Mouse (Mus musculus) CD4-positive, CD25-positive, alpha-beta regulatory T cell, adult 2 months (primary cell): ENCODE measurements around the gene 4930583I09Rik.

Experiments used
- DNase-seq: peaks from one replicate; pipeline ENCODE4 v3.0.0-alpha.2; 2012; ENCODE audit warnings: low read depth, low spot score

The 4930583I09Rik gene

DNA sequence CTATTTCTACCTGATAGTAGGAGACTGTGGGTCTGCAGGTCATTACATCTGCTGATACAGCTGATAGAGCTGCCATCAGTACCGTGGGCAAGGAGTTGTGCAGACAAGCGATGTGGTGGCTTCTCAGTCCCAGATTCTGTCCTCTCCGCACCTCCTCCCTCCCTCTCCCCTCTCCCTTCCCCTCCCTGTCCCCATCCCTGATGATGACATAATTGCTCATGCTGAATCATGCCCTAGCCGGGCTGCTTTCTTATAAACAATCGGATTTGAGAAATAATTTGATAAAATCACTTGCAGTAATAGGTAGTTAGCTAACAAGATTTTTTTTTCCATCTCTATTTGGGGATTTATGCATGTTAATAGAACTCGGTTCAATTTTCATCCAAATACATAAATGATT, at the start of gene 4930583I09Rik:
4930583I09Rik (minus strand) TSS at position 144 of the 400 bp plus-strand sequence.
- DNase-seq = no peak

DNA sequence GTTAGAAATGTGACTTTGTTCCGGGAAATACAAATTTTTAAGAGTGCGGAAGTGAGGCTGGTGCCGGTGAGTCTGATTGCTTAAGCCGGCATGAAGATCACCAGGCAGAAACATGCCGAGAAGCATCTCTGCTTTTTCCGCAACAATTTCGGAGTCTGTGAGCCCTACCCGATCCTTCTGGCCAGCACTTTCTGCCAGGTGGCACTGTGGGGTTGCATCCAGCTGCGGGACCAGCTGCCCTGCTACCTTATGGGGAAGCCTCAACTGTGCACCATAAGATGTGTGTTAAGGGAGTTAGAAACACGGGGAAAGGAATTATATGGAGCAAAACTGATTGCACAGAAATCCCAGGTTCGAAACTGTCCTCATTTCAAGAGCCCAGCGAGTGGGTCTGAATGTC, 40.2 kb upstream of the 4930583I09Rik start:
- DNase-seq = no peak

- DNase-seq = peak; percentile 60
These were observed 37.8 kb upstream of the 4930583I09Rik start for GRCm38 (mm10) chr17:64873651-64874072.

GRCm38 (mm10) chr17:64863817-64864216, 27.9 kb upstream of the 4930583I09Rik start:
- no peak for DNase-seq

- DNase-seq = no peak
These were observed 25.1 kb upstream of the 4930583I09Rik start for GRCm38 (mm10) chr17:64860963-64861362.

DNA sequence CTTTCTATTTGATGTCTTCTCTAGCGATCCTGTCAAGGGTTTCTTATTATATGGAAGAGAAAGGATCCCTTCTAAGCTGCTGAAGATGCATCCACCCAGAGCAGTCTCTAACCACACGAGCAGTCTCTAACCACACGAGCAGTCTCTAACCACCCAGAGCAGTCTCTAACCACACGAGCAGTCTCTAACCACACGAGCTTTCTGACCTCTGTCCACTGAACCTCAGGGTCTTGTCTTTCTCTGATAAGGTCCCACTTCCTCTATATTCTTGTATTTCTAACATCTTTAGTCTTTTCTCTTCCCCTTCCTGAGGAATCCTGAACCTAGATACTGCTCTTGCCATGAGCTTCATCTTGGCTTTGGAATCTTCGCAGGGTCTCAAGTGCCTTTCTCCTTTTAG, 23.0 kb upstream of the 4930583I09Rik start:
- peak; percentile 3 for DNase-seq

DNA sequence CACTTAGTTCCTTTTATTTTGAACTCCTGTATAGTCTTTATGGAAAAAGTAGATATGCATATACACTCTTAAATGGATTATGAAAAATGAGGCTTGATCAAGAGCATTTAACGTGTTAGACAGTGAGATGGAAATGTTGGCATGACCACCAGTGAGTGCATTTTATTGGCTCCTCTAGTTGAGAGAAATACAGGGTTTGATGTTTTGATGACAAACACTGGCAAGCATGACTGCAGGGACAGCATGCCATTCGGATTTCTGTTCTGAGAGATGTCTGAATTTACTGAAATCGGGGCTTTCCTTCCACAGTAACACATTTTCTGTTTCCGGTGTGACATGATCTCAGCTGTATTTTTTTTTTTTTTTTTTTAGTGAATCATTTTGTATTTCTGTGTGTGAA, 12.2 kb upstream of the 4930583I09Rik start:
- no peak for DNase-seq

DNA sequence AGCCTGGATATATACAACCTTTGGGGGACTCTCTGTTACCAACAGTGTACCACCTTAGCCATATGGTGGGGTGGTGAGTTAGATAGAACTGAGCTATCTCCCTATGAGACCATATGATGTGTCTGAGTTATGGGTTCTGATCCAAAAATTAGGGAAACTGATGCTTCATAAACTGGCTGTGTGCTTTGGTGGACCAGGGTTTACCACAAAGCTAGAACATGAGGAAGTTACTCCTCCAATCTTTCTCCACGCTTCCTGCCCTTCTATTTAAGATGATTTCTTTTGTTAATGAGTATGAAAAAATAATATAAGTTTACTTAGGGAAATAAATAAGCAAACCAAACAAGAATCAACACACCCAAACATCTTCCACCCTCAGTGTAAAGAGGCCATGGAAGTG, 10.8 kb upstream of the 4930583I09Rik start:
- DNase-seq = no peak

GRCm38 (mm10) chr17:64836892-64837291, 1.0 kb upstream of the 4930583I09Rik start:
- no peak for DNase-seq

GRCm38 (mm10) chr17:64836352-64836751, 481 bp upstream of the 4930583I09Rik start:
- no peak for DNase-seq

DNA sequence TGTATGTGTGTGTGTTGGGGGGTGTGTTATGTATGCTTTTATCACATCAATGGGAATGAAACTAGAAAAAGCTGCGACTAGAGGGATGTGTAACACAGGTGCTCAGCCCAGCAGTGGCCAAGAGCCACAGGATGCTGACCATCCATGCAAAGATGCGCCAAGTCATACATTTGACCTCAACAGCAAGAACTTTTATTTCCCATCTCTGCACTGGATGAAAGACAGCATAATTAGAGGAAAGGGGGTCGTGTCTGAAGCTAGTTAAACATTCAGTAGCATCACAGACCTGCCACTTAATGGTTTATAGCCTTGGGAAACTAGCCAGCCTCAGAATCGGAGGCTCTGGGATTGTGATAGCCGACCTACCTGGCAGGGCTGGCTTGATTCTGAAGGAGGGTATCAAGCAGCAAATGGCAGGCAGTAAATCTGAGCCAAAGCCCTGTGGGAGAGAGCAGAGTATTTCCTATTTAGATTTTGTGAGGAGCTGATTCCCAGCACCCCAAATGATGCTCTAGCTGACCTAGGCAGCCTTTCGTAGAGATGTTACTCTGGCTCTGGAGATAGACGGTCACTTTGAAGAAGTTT, 1.9 kb downstream of the 4930583I09Rik start:
- no peak for DNase-seq

DNA sequence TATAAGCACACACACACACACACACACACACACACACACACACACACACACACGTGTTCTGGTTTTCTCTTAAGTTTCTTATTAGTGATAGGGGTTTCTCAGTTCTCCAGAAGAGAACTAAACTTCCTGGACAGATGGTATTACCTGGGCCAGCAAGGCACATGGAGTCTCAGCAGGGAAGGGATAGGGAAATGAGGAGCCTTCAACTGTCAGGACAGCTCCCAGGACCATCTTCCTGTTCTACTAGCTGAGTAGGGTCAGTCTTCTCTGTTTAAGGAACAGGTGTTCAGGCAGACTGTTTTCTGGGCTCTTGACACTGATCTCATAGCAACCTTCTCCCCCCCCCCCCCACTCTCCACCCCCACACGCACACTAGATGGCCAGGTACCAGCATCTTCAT, 2.8 kb downstream of the 4930583I09Rik start:
- DNase-seq = no peak

DNA sequence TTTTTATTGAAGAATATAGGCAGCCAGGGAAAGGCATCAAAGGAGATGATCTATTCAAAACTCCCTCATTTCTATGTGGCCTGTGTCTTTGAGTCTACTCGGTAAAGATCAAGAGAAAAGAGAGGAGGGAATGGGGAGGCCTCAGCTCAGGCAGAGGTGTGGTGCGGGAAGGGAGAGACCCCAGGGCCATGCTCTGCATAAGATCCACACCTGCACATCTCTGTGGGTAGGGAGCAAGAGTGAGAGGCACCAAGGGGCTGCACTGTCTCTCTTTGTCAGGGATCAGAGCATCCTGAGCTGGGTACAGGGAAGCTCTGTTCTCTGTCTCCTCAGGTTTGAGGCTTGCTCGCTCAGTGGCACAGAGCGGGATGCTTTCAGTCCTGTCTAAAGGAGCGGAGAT, 8.4 kb downstream of the 4930583I09Rik start:
- DNase-seq = no peak

DNA sequence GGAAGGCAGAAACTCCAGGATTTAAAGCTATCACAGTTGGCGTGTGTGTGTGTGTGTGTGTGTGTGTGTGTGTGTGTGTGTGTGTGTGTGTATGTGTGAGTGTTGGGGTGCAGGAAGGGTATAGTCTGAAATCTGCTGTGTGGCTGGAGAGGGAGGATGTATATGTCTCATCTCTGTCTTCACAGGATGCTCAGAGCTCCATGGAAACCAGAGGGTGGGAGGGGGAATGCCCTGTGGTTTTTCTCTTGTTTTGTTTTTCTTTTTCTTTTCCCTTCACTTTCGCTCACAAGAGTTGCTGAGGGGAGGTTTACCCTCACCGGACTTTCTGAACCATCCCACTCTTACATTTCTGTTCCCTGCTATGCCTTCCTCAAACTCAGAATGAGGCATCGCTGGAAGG, 9.0 kb downstream of the 4930583I09Rik start:
- peak; percentile 58 for DNase-seq

- no peak for DNase-seq
These were observed 13.3 kb downstream of the 4930583I09Rik start for GRCm38 (mm10) chr17:64822561-64822960.

DNA sequence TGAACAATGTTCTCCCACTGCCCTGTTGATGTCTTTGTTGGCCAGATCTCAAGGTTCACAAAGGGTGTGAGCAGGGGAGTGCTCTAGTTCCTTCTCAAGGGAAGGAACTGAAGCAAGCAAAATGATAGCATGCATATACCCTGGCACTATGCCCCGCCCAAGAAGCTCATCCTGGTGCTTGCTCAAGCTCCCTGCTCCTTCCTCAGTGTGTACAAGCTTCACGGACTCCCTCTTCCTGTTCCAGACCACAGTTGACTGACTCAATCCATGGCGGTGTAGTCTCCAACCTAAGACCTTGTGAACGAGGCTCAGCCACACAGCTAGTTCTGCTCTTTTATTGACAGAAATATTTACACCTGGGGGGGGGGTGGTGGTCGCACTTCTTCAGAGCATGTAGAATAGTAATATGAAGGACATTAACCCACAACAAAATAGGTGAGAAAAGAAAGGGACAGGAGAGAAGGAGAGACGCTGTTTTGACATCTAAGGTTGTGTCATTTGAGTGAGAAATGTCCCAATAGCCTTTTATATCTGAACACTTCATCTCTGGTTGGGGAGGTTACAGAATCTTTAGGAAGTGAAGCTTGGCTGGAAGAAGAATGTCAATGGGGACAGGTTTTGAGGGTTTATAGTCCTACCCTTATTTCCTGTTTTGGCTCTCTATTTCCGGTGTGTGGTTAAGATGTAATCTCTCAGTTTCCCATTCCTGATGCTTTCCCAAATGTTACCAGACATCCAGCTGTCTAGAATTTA, 14.9 kb downstream of the 4930583I09Rik start:
- no peak for DNase-seq

DNA sequence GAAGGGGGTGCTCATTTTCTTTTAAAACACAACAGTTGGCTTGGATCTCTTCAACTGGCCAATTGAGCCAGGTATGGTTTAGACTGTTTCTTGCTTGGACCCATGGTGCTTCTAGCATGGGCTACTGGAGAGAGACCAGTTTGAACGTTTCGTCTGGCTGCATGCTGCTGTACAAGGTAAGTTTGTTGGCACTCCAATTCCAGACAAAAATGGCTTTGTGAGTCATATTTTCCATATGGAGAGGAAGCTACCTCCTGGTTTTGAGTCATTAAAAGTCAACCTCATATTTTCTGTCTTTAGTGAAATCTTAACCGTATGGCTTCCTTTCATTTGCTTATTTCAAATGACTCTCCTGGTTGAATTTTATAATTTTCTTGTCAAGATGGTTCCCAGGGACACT, 19.6 kb downstream of the 4930583I09Rik start:
- no peak for DNase-seq

DNA sequence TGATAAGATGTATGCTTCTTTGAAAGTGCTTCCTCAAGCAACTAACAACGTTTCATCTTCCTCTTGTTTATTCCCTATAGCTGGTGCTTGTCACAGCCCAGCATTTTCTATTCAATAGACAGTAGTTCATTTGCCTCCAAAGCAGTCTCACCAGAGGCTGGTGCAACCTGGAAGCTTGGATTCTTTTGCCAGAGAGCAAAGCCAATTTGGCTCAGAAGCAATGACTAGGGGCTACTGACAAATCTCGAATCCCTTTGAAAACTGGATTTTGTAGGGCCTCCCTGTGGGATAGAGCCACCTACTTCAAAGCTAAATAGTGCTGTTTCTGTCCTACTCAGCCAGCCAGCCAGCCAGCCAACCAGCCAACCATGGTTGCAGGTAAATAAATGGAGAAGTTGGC, 20.1 kb downstream of the 4930583I09Rik start:
- DNase-seq = no peak

GRCm38 (mm10) chr17:64813568-64813967, 22.3 kb downstream of the 4930583I09Rik start:
- no peak for DNase-seq

DNA sequence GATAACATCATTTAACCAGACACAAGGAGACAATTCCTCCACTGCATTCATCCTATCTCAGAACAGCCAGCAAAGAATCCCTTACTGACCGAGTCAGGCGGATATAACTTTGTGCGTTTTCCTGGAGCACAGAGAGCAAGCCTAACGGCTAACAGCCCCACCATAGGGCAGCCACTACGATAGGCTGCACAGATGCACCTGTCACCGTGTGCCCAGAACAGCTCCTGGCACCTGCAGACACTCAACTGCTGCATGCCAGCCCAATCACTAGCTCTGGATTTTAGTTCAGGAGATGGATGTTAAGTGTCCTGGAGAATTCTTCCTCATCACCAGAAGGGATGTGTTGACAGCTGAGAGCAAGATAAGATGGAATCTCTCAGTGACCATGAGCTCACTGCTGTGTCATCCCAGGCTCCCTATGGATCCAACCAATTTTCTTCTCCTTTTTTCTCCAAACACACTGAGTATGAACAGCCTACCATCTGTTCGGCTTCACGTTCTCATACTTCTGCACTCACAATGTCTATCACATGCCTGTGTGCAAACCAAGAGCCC, 29.8 kb downstream of the 4930583I09Rik start:
- no peak for DNase-seq

DNA sequence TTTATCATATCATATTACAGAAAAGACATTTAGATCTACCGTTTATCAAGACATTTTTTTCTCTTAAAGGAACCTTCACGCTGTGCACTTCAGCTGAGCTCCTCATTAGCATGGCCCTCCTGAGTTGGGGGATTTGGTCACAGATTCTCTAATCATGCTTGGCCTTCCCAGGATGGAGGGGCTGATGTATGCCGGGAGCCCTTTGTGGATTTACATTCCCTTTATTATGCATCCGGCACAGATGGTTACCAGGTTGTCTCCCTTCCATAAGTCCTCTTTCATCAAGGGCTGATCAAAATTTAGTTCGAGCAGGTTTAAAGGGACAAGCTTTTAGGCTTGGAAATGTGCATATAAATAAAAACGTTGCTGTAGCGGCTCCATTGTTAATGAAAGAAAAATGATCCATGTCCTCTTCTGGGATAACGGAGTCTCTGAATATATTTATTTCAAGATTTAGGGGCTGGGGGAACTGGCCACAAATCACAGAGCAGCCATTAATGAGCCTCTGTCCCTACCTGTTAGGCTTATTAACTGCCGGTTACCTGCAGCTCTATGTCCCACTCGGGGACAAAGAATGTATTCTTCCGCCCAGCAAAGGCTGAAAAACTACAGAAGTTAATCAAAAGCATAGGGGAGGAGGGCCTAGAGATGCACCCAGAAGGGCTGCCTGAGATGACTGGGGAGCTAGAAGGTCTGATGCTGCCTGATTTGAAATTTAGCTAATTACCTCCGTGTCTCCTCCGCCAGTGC, 31.3 kb downstream of the 4930583I09Rik start:
- DNase-seq = no peak

DNA sequence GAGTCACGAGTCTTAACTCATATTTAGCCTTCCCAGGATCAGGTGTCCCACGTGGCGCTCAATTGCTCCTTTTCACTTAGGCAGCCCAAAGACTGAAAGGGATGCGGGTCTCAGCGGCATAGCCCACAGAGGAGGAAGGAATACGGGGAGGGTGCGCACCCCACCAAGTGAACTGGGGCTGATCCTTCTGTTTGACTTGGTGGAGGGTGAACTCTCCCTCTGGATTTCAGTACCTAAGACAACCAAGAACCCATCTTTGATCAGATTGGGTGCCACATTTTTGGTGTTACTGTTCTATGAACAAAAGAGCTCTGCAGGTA, 33.0 kb downstream of the 4930583I09Rik start:
- DNase-seq = no peak
